Mouse (Mus musculus): ENCODE data around the gene Ssxb9. TPM values are rescaled to one million over a fixed set of nuclear protein-coding genes. Genes with fewer than 3 reads are reported as not detected.

Gene Ssxb9
- not detected for total RNA-seq (2023)

GRCm38 (mm10) chrX:8366678-8367077 is at the start of gene Ssxb9:
TSS of gene Ssxb9 (plus strand) at chrX:8366978.

GRCm38 (mm10) chrX:8327124-8327523 is 39.7 kb upstream of the Ssxb9 start, which contains the start of gene Ssxb10:
TSS of gene Ssxb10 (plus strand) at chrX:8327424.

GRCm38 (mm10) chrX:8413005-8413404 is 46.2 kb downstream of the Ssxb9 start, which contains the start of gene Ssxb1:
TSS of gene Ssxb1 (plus strand) at chrX:8413305.

Other genes with a start within 250 kb of the Ssxb9 start
- gene Wdr13, start 234.1 kb upstream of the Ssxb9 start, total RNA-seq (2023) = 44.8 TPM
- 531 TPM for gene Rbm3, start 221.1 kb upstream of the Ssxb9 start, total RNA-seq (2023)
- 16.1 TPM for gene Tbc1d25, start 190.8 kb upstream of the Ssxb9 start, total RNA-seq (2023)
- gene Ebp, start 173.5 kb upstream of the Ssxb9 start, total RNA-seq (2023) = 41.9 TPM
- gene Porcn, start 160.5 kb upstream of the Ssxb9 start, total RNA-seq (2023) = not detected
- 14.0 TPM for gene Ftsj1, start 114.6 kb upstream of the Ssxb9 start, total RNA-seq (2023)
- gene Slc38a5, start 95.8 kb upstream of the Ssxb9 start, total RNA-seq (2023) = not detected
- gene Ssxb10, start 39.6 kb upstream of the Ssxb9 start, total RNA-seq (2023) = not detected
- not detected for gene Ssxb1, start 46.3 kb downstream of the Ssxb9 start, total RNA-seq (2023)
- not detected for gene Ssxb2, start 94.7 kb downstream of the Ssxb9 start, total RNA-seq (2023)
- not detected for gene Gm14459, start 158.0 kb downstream of the Ssxb9 start, total RNA-seq (2023)
- gene Ssxb6, start 181.3 kb downstream of the Ssxb9 start, total RNA-seq (2023) = not detected
- gene Ssxb3, start 224.8 kb downstream of the Ssxb9 start, total RNA-seq (2023) = not detected